Mouse (Mus musculus) CH12.LX (cell line): ENCODE results near the gene Gsdma3. TPM values are rescaled to one million over a fixed set of nuclear protein-coding genes. Genes with fewer than 3 reads are reported as not detected.
"Not testable (repeated sequence)": the region's sequence is repeated elsewhere in the genome, so short reads cannot be mapped to it uniquely, and the experiment has no call there.

Experiments
- DNase-seq: peaks from one replicate; pipeline ENCODE4 v3.0.0-alpha.2; 2013; ENCODE audit errors: extremely low read depth
- H3K27ac ChIP-seq: 2 replicates; pipeline ENCODE4 v1.5.1; 2012; ENCODE audit warnings: low read depth, mild to moderate bottlenecking, control low read depth, moderate library complexity; ENCODE audit not compliant: insufficient read depth
- H3K27me3 ChIP-seq: replicated peaks from 2 replicates; pipeline ENCODE3; 2012; ENCODE audit warnings: inconsistent platforms
- H3K36me3 ChIP-seq, 2 experiments: replicated peaks in 1 of 2; 2 replicates each; pipeline versions ENCODE3 to v1.6.1; 2012; ENCODE audit warnings: inconsistent platforms in 1 of 2, low read length in 1 of 2, mild to moderate bottlenecking in 1 of 2, mixed read lengths in 1 of 2, moderate library complexity in 1 of 2; ENCODE audit not compliant: control insufficient read depth in 1 of 2, insufficient read depth in 1 of 2
- H3K4me1 ChIP-seq, 2 experiments: 2 replicates each; pipeline ENCODE4 v1.6.1; 2012; ENCODE audit warnings: inconsistent platforms in 1 of 2, moderate library complexity in 1 of 2; ENCODE audit not compliant: insufficient read depth in 2 of 2, control insufficient read depth in 1 of 2
- H3K4me2 ChIP-seq: 2 replicates; pipeline ENCODE4 v1.6.1; 2012; ENCODE audit warnings: low read depth, mild to moderate bottlenecking, control low read depth; ENCODE audit not compliant: poor library complexity, insufficient read depth, severe bottlenecking
- H3K4me3 ChIP-seq, 3 experiments: fragments of 150-350 bp in 1 of 3; sonication (generic) in 1 of 3; replicated peaks in 1 of 3; 2 replicates each; pipeline versions ENCODE3 to v1.5.1; 2011 to 2012; ENCODE audit warnings: low read depth in 2 of 3, low read length in 2 of 3, mild to moderate bottlenecking in 2 of 3, moderate library complexity in 2 of 3, control low read depth in 1 of 3, improper control_type of control experiment in 1 of 3, inconsistent platforms in 1 of 3, mixed read lengths in 1 of 3; ENCODE audit not compliant: poor library complexity in 1 of 3
- H3K79me2 ChIP-seq: replicated peaks from 2 replicates; pipeline ENCODE4 v1.6.1; 2012; ENCODE audit warnings: mild to moderate bottlenecking, moderate library complexity; ENCODE audit not compliant: control insufficient read depth, poor library complexity, insufficient read depth, severe bottlenecking; ENCODE audit errors: extremely low read depth
- H3K9ac ChIP-seq: 2 replicates; pipeline ENCODE4 v1.6.1; 2012; ENCODE audit warnings: low read depth, mild to moderate bottlenecking, control low read depth, moderate library complexity; ENCODE audit not compliant: insufficient read depth
- H3K9me3 ChIP-seq: replicated peaks from 2 replicates; pipeline ENCODE3; 2012; ENCODE audit warnings: low read length, inconsistent platforms, mixed read lengths
- BHLHE40 ChIP-seq: IDR thresholded peaks from 2 replicates; pipeline ENCODE4 v1.6.1; 2011; ENCODE audit warnings: mild to moderate bottlenecking, low read depth, low read length, improper control_type of control experiment
- CHD1 ChIP-seq: IDR thresholded peaks from 2 replicates; pipeline ENCODE4 v1.6.1; 2012; ENCODE audit warnings: low read depth, low read length, improper control_type of control experiment, inconsistent platforms
- CHD2 ChIP-seq: IDR thresholded peaks from 2 replicates; pipeline ENCODE4 v1.6.1; 2011; ENCODE audit warnings: low read length, improper control_type of control experiment
- CTCF ChIP-seq, 2 experiments: IDR thresholded peaks in 1 of 2; conservative IDR thresholded peaks in 1 of 2; 2 replicates each; pipeline ENCODE4 v1.5.1; 2011 to 2012; ENCODE audit warnings: low read depth in 2 of 2, low read length in 2 of 2, improper control_type of control experiment in 1 of 2, inconsistent platforms in 1 of 2, mild to moderate bottlenecking in 1 of 2, moderate library complexity in 1 of 2
- E2F4 ChIP-seq: IDR thresholded peaks from 2 replicates; pipeline ENCODE4 v1.6.1; 2011; ENCODE audit warnings: low read depth, low read length, improper control_type of control experiment; ENCODE audit not compliant: insufficient replicate concordance
- ELF1 ChIP-seq: IDR thresholded peaks from 2 replicates; pipeline ENCODE4 v1.6.1; 2014; ENCODE audit warnings: low read depth, mild to moderate bottlenecking, inconsistent platforms, low read length, improper control_type of control experiment
- EP300 ChIP-seq: IDR thresholded peaks from 2 replicates; pipeline ENCODE4 v1.6.1; 2011; ENCODE audit warnings: low read length, improper control_type of control experiment
- ETS1 ChIP-seq: conservative IDR thresholded peaks from 2 replicates; pipeline ENCODE4 v1.6.1; 2012; ENCODE audit warnings: low read depth, mild to moderate bottlenecking, inconsistent platforms, low read length, improper control_type of control experiment, moderate library complexity
- HCFC1 ChIP-seq: IDR thresholded peaks from 2 replicates; pipeline ENCODE4 v1.6.1; 2012; ENCODE audit warnings: low read depth, mild to moderate bottlenecking, inconsistent platforms, low read length, improper control_type of control experiment
- IRF4 ChIP-seq: IDR thresholded peaks from 2 replicates; pipeline ENCODE4 v1.6.1; 2014; ENCODE audit warnings: low read depth, mild to moderate bottlenecking, inconsistent platforms, low read length, improper control_type of control experiment
- JUN ChIP-seq: IDR thresholded peaks from 2 replicates; pipeline ENCODE4 v1.6.1; 2011; ENCODE audit warnings: low read depth, mild to moderate bottlenecking, low read length, improper control_type of control experiment, moderate library complexity; ENCODE audit not compliant: insufficient read depth
- KAT2A ChIP-seq: IDR thresholded peaks from 2 replicates; pipeline ENCODE4 v1.6.1; 2012; ENCODE audit warnings: low read length, improper control_type of control experiment, inconsistent platforms; ENCODE audit not compliant: insufficient replicate concordance
- MAFK ChIP-seq: IDR thresholded peaks from 2 replicates; pipeline ENCODE4 v1.6.1; 2011; ENCODE audit warnings: low read length, improper control_type of control experiment; ENCODE audit not compliant: insufficient replicate concordance
- MAZ ChIP-seq: IDR thresholded peaks from 2 replicates; pipeline ENCODE4 v1.6.1; 2012; ENCODE audit warnings: low read depth, mild to moderate bottlenecking, inconsistent platforms, low read length, improper control_type of control experiment, moderate library complexity
- MEF2A ChIP-seq: IDR thresholded peaks from 2 replicates; pipeline ENCODE4 v1.6.1; 2014; ENCODE audit warnings: low read depth, mild to moderate bottlenecking, inconsistent platforms, low read length, improper control_type of control experiment, borderline replicate concordance
- MXI1 ChIP-seq: IDR thresholded peaks from 2 replicates; pipeline ENCODE4 v1.6.1; 2011; ENCODE audit warnings: mild to moderate bottlenecking, low read depth, low read length, improper control_type of control experiment
- NRF1 ChIP-seq: IDR thresholded peaks from 2 replicates; pipeline ENCODE4 v1.6.1; 2014; ENCODE audit warnings: low read depth, mild to moderate bottlenecking, inconsistent platforms, low read length, improper control_type of control experiment, moderate library complexity
- RAD21 ChIP-seq: IDR thresholded peaks from 2 replicates; pipeline ENCODE4 v1.6.1; 2011; ENCODE audit warnings: low read depth, mild to moderate bottlenecking, low read length, improper control_type of control experiment, moderate library complexity
- SIN3A ChIP-seq: IDR thresholded peaks from 2 replicates; pipeline ENCODE4 v1.6.1; 2012; ENCODE audit warnings: low read length, improper control_type of control experiment, inconsistent platforms
- SMC3 ChIP-seq: IDR thresholded peaks from 2 replicates; pipeline ENCODE4 v1.6.1; 2011; ENCODE audit warnings: low read depth, low read length, improper control_type of control experiment
- TCF12 ChIP-seq: IDR thresholded peaks from 2 replicates; pipeline ENCODE4 v1.6.1; 2014; ENCODE audit warnings: low read depth, mild to moderate bottlenecking, inconsistent platforms, low read length, improper control_type of control experiment
- UBTF ChIP-seq: IDR thresholded peaks from 2 replicates; pipeline ENCODE4 v1.6.1; 2012; ENCODE audit warnings: low read depth, mild to moderate bottlenecking, inconsistent platforms, low read length, improper control_type of control experiment, moderate library complexity
- USF2 ChIP-seq: conservative IDR thresholded peaks from 2 replicates; pipeline ENCODE4 v1.6.1; 2011; ENCODE audit warnings: low read depth, low read length, improper control_type of control experiment
- ZC3H11A ChIP-seq: IDR thresholded peaks from 2 replicates; pipeline ENCODE4 v1.6.1; 2012; ENCODE audit warnings: low read depth, mild to moderate bottlenecking, inconsistent platforms, low read length, improper control_type of control experiment
- ZMIZ1 ChIP-seq: IDR thresholded peaks from 2 replicates; pipeline ENCODE4 v1.6.1; 2012; ENCODE audit warnings: low read depth, mild to moderate bottlenecking, inconsistent platforms, low read length, improper control_type of control experiment
- dilution Hi-C: fragments of 300-500 bp; cut with MboI; formaldehyde crosslinking; loops from 2 replicates; pipeline ENCODE4 v1.14.3; 2020; ENCODE audit warnings: low sequenced_read_pairs; ENCODE audit not compliant: extremely low pct_unique_long_range_greater_than_20kb, extremely low pct_ligation_motif_present
- in situ Hi-C: fragments of 300-500 bp; cut with MboI; formaldehyde crosslinking; loops from 3 replicates; pipeline ENCODE4 v1.14.3; 2019; ENCODE audit warnings: low sequenced_read_pairs, low pct_ligation_motif_present, low pct_unique_long_range_greater_than_20kb, mixed read lengths
- polyA plus RNA-seq: library from polyadenylated mRNA; unstranded; fragments of >175 nt; gene quantifications from 2 replicates; pipeline ENCODE4 v1.2.1, GENCODE M21; 2012; ENCODE audit warnings: low read depth; ENCODE audit not compliant: insufficient read length
- total RNA-seq, 2 experiments: library from RNA; depleted of rRNA; stranded (reverse); fragments of 300-350 nt in 1 of 2; fragments of >200 nt in 1 of 2; gene quantifications; 2 replicates each; pipeline ENCODE4 v1.2.3; 2012 to 2014

Gsdma3 gene
- total and polyA plus RNA-seq, 3 experiments, result not detected

- DNase-seq, result peak; percentile 37
- peaks cover 4 to 13% of the 10 kb centered on the region in 2 experiments for H3K4me1 ChIP-seq
- H3K9me3 ChIP-seq, result no peaks in the 10 kb centered on the region
- no peak overlapping the region for H3K27ac ChIP-seq
- peaks cover 66% of the 10 kb centered on the region for H3K27me3 ChIP-seq
- in situ Hi-C loops, result loop anchor here (10.0 kb wide), 1 partner anchor 71 kb away; no protein-coding TSS in a partner anchor
- H3K36me3 ChIP-seq, result no peaks in the 10 kb centered on the region
- no peak for TF ChIP-seq EP300
- peak; percentile 57 for TF ChIP-seq RAD21
- TF ChIP-seq CTCF (conservative IDR thresholded peaks at IDR 0.05 in 1 of 2, IDR thresholded peaks at IDR 0.05 in 1 of 2; ENCODE audit: low read depth in 2 of 2, low read length in 2 of 2), result peak in 1 of 2 experiments; percentile 73
- TF ChIP-seq SMC3, result peak; percentile 61
- TF ChIP-seq, all 38 proteins: peak for 3
- Histone ChIP-seq H3K4me2 (no peak overlapping the region), H3K79me2 (no peaks in the 10 kb centered on the region), H3K4me3 (no peak overlapping the region), H3K9ac (no peak overlapping the region)
- dilution Hi-C loops, result no loop called here
These were observed 22.2 kb upstream of the Gsdma3 start for GRCm38 (mm10) chr11:98603953-98604352.

GRCm38 (mm10) chr11:98604911-98605310, 21.2 kb upstream of the Gsdma3 start:
- H3K27me3 ChIP-seq, result peaks cover 67% of the 10 kb centered on the region
- H3K4me3 ChIP-seq, H3K4me2 ChIP-seq, H3K9me3 ChIP-seq, dilution Hi-C loops, DNase-seq, H3K79me2 ChIP-seq, H3K36me3 ChIP-seq, H3K9ac ChIP-seq, H3K27ac ChIP-seq: not testable (repeated sequence)
- peaks cover 2 to 13% of the 10 kb centered on the region in 2 experiments; a peak in 3 of 4 replicates for H3K4me1 ChIP-seq
- in situ Hi-C loops, result loop anchor here (10.0 kb wide), 1 partner anchor 70 kb away; no protein-coding TSS in a partner anchor

DNA sequence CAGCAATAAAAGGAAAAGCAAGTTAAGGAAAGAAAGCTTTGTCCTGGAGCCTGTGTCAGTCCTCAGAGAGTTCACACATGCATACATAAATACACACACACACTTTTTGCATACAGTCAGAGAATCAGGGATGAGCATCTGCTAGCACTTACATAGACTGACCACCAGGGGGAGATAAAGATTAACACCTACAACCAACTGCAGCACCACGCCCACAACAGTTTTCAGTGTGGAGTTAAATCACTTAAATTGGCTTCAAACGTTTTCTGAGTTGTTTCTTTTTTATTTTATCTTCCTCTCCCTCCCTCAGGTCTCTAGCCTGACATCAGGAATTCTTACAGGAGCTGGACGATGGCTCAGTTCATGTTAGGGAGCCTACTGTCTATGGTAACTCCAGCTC, 19.4 kb upstream of the Gsdma3 start:
- in situ Hi-C loops, result loop anchor here (10.0 kb wide), 1 partner anchor 68 kb away; no protein-coding TSS in a partner anchor
- DNase-seq, result peak; percentile 76
- TF ChIP-seq MAFK (no peak), EP300 (no peak), ETS1 (no peak), CHD2 (no peak), SIN3A (no peak), KAT2A (no peak), CHD1 (no peak), JUN (no peak), MXI1 (no peak), NRF1 (no peak), HCFC1 (0 out of 2 replicates have a peak, but pooled peaks have one; percentile 9), IRF4 (0 out of 2 replicates have a peak, but pooled peaks have one; percentile 37), MAZ (no peak), E2F4 (no peak), ZMIZ1 (no peak), UBTF (no peak), ELF1 (0 out of 2 replicates have a peak, but pooled peaks have one; percentile 26), USF2 (no peak), BHLHE40 (no peak), SMC3 (peak; percentile 87), ZC3H11A (no peak), MEF2A (no peak; the same call in 1 of the 2 replicates), TCF12 (no peak)

More for the DNA sequence above, 19.4 kb upstream of the Gsdma3 start:
- no peak overlapping the region for H3K4me3 ChIP-seq
- peaks cover 59% of the 10 kb centered on the region for H3K27me3 ChIP-seq
- H3K36me3 ChIP-seq, result no peaks in the 10 kb centered on the region
- no peaks in the 10 kb centered on the region for H3K9me3 ChIP-seq
- no peak overlapping the region for H3K27ac ChIP-seq
- H3K4me2 ChIP-seq, result peak overlapping the region; percentile 46; the same call in 1 of the 2 replicates
- H3K79me2 ChIP-seq, result no peaks in the 10 kb centered on the region
- dilution Hi-C loops, result no loop called here
- peaks cover 2 to 8% of the 10 kb centered on the region in 2 experiments; a peak in 3 of 4 replicates for H3K4me1 ChIP-seq
- no peak overlapping the region for H3K9ac ChIP-seq
